Mouse (Mus musculus) common myeloid progenitor, adult 5-6 weeks (primary cell): ENCODE results near the gene Zic5. TPM values are rescaled to one million over a fixed set of nuclear protein-coding genes. Genes with fewer than 3 reads are reported as not detected.

Source experiments
- ATAC-seq: replicated peaks from 2 replicates; pipeline ENCODE4 v1.8.0; 2016; ENCODE audit warnings: low read depth, mild to moderate bottlenecking, moderate TSS enrichment, inconsistent platforms; ENCODE audit not compliant: poor library complexity, severe bottlenecking
- total RNA-seq: library from RNA; stranded (forward); fragments of 200-1000, 187-1606 nt; gene quantifications from 2 replicates; pipeline ENCODE4 v1.2.3, GENCODE M21; 2017

Zic5 gene
- total RNA-seq, 1 experiment from 2014 or later: not detected

DNA sequence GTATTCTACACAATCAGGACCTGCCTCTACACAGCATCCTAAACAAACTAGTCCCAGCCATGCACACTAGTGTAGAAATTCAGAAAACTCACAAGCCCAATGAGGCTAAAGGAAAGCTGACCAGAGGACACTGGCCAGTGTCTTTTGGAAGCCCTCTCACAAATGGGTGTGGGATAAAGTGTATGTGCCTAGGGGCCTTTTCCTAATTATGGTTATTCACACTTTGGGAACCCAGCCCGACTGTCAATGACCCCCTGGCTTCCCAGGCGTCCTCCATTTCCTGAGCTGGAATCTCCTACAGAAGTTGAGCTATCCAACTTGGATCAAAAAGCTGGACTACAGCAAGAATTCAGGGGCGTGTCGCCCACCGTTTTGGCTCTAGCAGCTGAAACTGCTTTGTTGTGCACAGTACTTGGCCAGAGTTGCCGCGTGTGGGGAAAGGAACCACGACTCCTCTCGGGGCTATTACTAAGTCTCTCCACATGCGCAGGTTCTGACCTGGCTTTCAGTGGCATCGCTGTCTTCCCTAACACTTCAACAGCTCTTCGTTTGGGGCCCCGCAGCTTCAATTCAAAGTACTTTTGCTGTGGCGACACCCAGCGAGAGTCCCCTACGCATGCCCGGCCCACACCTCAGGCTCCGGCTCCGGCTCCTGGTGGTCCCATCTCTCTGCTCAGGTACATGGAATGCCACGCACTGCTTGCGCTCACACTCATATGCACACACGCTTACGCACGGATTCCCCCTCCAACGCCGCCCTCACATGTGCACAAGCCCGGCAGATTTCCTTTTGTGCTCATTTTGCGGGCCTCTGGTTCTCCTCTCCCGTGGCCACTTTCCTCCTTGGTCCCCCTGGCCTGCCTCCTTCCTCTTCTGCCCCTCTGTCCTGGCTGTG lies 15.6 kb downstream of the Zic5 start:
- ATAC-seq: no peak

DNA sequence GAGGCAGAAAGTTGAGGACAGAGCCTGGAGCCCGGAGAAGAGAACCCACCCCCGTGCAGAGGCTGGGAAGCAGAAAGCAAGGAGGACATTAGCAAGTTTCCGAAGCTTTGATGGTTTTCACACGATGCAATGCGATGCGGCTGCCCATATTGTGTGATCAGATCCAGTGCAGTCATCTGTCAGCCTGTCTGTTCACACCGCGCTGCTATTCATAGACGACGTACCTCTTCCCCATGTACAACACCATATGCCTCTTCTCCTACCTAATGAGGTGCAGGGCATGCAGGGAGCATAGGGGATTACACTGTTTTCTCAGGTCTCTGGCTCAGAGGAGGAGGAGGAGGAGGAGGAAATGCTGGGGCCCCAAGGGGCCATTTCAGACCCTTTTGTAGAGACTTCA lies 28.6 kb downstream of the Zic5 start:
- ATAC-seq: no peak

DNA sequence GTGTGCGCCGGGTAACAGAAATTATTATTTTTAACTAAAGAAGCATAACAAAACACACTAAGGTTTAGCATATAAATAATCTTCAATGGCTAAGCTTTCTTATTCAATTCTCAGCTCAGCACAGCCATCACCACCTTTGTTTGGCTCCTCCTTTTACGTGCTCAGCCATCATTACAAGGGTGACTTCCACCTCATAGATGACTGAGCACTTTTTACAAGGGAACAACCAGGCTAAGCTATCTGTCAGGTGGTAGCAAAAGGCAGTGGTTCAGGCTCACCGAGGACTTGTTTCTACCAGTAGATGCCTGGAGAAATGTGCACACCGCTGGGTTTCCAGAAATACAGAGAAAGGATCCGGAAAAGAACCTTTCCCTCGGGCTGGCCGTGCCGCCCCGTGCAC lies 31.4 kb downstream of the Zic5 start:
- ATAC-seq: no peak

DNA sequence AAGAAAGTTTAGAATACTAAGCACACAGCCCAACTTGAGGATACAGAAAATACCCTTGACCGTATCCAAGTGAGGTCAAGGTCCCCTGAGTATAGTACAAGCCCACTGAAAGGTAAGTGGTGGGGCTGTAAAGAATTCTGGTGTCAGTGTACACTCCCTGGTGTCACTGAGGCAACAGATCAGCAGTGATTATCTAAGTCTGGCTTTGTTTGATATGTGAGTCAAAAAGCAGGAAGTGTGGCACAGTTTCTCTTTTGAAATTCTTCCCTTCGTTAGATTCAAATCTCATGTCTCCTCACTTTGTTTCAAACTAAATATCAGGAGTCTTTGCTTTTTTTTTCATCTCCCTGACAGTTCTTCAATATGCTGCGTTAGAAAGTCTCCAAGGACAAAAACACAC lies 32.9 kb downstream of the Zic5 start:
- no peak for ATAC-seq

DNA sequence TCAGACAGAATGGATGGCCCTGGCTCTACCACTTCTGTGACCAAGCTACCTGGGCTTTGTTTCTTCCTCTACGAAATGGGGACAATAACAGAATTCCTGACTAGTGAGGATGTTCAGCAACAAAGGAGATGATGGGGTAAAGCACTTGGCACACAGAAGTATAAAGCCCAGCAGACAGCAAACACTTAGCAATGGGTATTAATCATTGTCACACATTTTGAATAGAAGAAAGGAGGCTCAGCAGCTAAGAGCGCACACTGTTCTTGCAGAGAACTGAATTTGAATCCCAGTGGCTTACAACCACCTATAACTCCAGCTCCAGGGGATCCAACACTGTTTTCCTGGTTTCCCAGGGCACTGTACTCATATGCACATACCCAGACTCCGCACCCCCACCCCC lies 37.8 kb downstream of the Zic5 start:
- ATAC-seq: no peak

DNA sequence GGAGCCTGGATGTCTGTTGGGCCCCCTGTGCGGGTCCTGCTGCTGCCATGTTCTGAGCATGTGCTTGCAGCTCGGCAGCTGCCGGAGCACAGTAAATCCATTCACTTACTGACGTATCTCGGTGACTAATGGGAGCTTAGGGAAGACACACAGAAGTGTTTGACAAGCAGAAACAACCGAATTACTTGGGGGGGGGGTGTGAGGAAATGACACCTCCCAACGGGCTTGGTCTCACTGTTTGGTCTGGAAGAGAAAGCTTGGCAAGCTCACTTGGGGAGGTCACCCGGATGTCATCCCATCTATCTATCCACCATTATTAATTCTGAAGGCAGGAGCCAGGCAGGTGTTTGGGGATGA lies 38.3 kb downstream of the Zic5 start:
- no peak for ATAC-seq

DNA sequence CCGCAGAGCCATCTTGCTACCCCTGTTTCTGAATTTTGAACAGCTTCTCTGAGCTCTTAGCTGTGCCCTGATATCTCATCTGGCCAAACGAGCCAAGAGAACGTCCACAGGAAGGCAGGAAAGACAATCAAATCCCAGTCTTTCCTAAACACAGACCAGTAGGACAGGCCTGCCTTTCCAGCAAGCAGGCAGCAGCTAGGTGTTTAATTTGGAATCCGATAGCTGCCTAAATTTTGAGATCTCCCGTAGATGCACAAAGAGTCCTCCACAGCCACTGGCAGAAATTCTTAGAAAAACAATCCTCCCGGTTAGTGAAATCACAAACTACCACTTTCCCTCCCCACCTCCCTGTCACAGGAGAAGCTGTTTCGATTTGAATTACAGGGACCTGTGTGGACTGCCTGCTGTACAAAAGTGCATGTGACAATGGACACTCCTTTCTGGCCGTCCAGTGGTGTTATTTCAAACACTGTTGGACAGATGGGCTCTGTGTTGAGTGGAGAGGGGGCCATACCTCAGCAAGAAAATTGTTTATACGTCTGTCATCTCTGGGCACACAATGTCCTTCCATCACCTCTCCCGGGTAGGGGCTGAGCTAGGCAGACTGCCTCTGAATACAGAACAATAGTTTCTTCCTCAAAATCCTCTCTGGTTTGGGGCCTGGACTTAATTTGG lies 38.8 kb downstream of the Zic5 start:
- ATAC-seq: no peak

DNA sequence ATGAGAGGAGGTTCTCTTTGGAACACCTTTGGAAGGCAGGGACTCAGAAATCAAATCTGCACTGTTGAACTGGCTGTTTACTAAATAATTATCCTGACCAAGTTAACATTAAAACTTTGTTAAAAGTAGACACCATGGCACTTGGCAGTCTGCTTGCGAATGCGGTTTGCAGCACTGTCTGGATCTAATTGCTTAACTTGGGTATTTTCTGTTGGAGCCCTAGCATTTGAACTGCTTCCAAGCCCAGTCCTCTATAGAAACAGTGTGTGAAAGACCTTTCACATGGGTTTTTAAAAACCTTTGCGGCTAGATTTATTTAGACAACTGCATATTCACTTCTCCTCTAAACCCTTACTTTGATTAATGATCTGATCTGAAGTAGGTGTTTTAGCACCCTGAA lies 41.0 kb downstream of the Zic5 start:
- no peak for ATAC-seq

DNA sequence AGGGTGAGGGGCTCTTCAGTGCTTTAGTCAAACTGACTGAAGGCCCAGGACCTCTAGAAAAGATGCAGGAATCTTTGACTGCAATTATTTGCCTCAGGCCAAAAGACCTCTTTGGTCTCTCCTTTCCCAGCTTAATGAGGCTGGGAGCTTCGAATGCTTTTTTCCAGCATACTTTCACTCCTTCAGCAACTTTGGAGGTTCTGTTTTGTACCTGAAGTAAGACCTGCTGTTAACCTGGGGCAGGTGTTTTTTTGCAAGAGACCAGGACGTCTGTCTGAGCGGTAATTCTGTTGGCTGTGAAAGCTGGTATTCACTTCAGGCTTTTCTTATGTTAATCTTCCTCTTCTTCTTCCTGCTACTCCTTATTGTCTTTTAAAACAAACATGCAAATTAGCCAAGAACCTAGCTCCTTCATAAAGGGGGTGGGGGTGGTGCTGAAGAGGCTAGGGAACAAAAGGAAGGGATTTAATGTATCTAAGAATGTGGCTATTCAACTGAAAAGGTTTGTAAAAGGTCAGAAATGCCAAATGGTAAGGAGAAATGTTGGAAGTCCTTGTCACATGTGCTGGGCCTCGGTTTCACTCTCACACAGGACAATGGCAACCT lies 49.2 kb downstream of the Zic5 start:
- no peak for ATAC-seq

DNA sequence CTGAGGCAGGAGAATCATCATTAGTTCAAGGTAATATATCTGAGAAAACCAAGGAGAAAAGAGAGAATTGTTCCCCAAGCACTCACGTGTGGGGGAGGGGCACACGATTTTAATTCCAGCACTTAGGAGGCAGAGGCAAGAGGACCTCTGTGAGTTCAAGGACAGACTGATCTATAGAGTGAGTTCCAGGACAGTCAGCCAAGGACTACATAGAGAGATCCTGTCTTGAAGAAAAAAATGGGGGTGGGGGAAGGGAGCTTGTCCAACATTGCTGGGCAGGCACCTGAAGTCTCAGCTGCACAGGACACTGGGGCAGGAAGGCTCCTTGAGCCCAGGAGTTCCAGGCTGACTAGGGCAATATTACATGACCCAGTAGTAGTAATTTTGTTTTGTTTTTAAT lies 50.7 kb downstream of the Zic5 start:
- no peak for ATAC-seq

DNA sequence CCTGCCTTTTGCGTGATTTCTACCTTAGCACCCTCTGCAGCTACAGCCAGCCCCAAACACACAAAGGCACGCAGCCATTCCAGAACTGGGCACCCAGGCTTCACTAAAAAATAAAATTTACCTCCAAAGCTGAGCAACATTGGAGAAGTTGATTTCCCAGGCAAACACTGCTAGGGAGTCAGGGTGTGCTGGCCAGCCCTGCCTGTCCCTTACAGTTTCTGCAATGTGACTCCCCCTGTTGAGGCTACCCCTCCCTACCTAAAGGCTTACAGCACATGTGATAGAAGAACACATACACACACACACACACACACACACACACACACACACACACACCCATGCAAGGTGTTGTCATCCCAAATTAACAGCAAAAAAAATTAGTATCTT lies 51.9 kb downstream of the Zic5 start:
- ATAC-seq: no peak

DNA sequence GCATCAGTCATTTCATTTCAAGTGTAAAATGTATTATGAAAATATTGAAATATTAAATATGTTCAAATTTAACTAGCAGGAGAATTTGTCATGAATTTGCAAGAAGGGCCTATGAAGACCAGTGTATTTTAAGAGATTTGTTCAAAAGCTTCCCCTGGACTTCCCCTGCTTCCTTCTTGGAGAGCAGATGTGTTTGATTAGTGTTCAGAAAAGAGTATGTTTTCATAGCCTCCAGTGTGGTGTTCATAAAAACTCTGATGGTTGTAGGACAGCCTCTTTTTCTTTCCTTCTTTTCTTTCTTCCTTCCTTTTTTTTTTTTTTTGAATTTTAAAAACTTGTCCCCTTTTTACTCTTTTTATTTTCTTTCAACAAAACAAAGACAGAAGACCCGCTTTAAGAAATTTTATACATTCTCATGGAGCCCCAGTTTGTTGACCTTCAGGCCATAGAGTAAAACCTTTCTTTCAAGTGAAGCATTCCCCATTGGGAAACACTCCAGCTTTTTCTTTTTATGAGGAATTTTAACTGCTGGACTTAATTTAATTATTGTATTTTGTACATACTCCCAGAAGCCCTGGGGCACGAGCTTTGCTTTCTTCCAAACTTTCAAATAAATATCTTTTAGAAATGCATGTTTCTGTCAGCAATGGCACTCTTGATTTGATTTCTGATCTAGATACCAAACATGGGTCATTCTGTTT lies 52.5 kb downstream of the Zic5 start:
- no peak for ATAC-seq

Other genes starting within 250 kb of the Zic5 start
- not detected in 2 replicates for gene Gm5089, start 14.6 kb downstream of the Zic5 start, total RNA-seq
- not detected in 2 replicates for gene Zic2, start 9.8 kb upstream of the Zic5 start, total RNA-seq
- not detected in 2 replicates for gene Gm10837, start 24.9 kb upstream of the Zic5 start, total RNA-seq
- gene Pcca, start 68.6 kb upstream of the Zic5 start, total RNA-seq: 52.9 and 118 TPM in 2 replicates